Mouse (Mus musculus) kidney, embryonic 16.5 days (tissue): Measurements from ENCODE around the gene Mpp4. TPM values are rescaled to one million over a fixed set of nuclear protein-coding genes. Genes with fewer than 3 reads are reported as not detected.

ENCODE experiments used
- ATAC-seq: fragments of 200-750 bp; cut with Nextera tagmentation; 2 replicates; pipeline ENCODE4 v1.8.0; 2017; ENCODE audit warnings: moderate TSS enrichment; ENCODE audit not compliant: low FRiP score, low TSS enrichment
- H3K27ac ChIP-seq: fragments of 300-500 bp; sonication (generic); 2 replicates; pipeline ENCODE4 v1.5.1; 2014; ENCODE audit warnings: low read length
- H3K27me3 ChIP-seq: fragments of 300-500 bp; sonication (generic); 2 replicates; pipeline ENCODE4 v1.6.1; 2014; ENCODE audit warnings: low read length, control low read depth, mixed read lengths; ENCODE audit not compliant: insufficient read depth
- H3K36me3 ChIP-seq: fragments of 300-500 bp; sonication (generic); 2 replicates; pipeline ENCODE4 v1.6.1; 2014; ENCODE audit warnings: low read length, control low read depth, mixed read lengths; ENCODE audit not compliant: insufficient read depth
- H3K4me1 ChIP-seq: fragments of 300-500 bp; sonication (generic); 2 replicates; pipeline ENCODE4 v1.6.1; 2014; ENCODE audit warnings: low read length, control low read depth, mixed read lengths; ENCODE audit not compliant: insufficient read depth
- H3K4me2 ChIP-seq: fragments of 300-500 bp; sonication (generic); replicated peaks from 2 replicates; pipeline ENCODE4 v1.6.1; 2014; ENCODE audit warnings: low read depth, low read length
- H3K4me3 ChIP-seq: fragments of 300-500 bp; sonication (generic); 2 replicates; pipeline ENCODE4 v1.5.1; 2014; ENCODE audit warnings: mild to moderate bottlenecking, low read length
- H3K9ac ChIP-seq: fragments of 300-500 bp; sonication (generic); replicated peaks from 2 replicates; pipeline ENCODE4 v1.6.1; 2014; ENCODE audit warnings: low read length
- H3K9me3 ChIP-seq: fragments of 300-500 bp; sonication (generic); 2 replicates; pipeline ENCODE4 v1.6.1; 2016; ENCODE audit warnings: low read length, control low read depth
- WGBS: fragments of 180-500 bp; shearing (Covaris S2); extraction: QIAGEN DNeasy Blood & Tissue Kit; methylation state at CpG from one replicate; pipeline ENCODE4 v1.1.7; 2014; 5-methylcytosine and 5-hydroxymethylcytosine counted together
- polyA plus RNA-seq: library from polyadenylated mRNA; unstranded; fragments of >200 nt; fragmentation: Nextera tagmentation; extraction: Ambion mirVana; gene quantifications from 2 replicates; pipeline ENCODE4 v1.2.1, GENCODE M21; 2015

Gene Mpp4
- polyA plus RNA-seq, 1 experiment from 2014 or later = 0.65 TPM

GRCm38 (mm10) chr1:59159136-59159535, 4.1 kb downstream of the Mpp4 start:
- H3K4me1 ChIP-seq = no peaks in the 10 kb centered on the region
- H3K9ac ChIP-seq = no peak overlapping the region
- ATAC-seq = no peak
- H3K4me2 ChIP-seq = no peak overlapping the region
- H3K27ac ChIP-seq = no peak overlapping the region
- H3K36me3 ChIP-seq = peaks cover 11% of the 10 kb centered on the region
- no peak overlapping the region for H3K4me3 ChIP-seq
- H3K9me3 ChIP-seq = no peaks in the 10 kb centered on the region
- no peaks in the 10 kb centered on the region for H3K27me3 ChIP-seq
- WGBS = 88% methylated on average over 3 of the region's 3 CpGs

- H3K4me2 ChIP-seq = no peak overlapping the region
- WGBS = 85% methylated on average over 7 of the region's 7 CpGs
- ATAC-seq = no peak
- no peak overlapping the region for H3K27ac ChIP-seq
- H3K9ac ChIP-seq = no peak overlapping the region
- peaks cover 10% of the 10 kb centered on the region for H3K36me3 ChIP-seq
- H3K9me3 ChIP-seq = no peaks in the 10 kb centered on the region
- no peak overlapping the region for H3K4me3 ChIP-seq
- no peaks in the 10 kb centered on the region for H3K27me3 ChIP-seq
- no peaks in the 10 kb centered on the region for H3K4me1 ChIP-seq
Observed at GRCm38 (mm10) chr1:59158498-59158897, 4.7 kb downstream of the Mpp4 start.

GRCm38 (mm10) chr1:59157846-59158245, 5.3 kb downstream of the Mpp4 start:
- H3K4me1 ChIP-seq = no peaks in the 10 kb centered on the region
- ATAC-seq = no peak
- no peaks in the 10 kb centered on the region for H3K9me3 ChIP-seq
- H3K9ac ChIP-seq = no peak overlapping the region
- H3K4me2 ChIP-seq = no peak overlapping the region
- 74% methylated on average over 4 of the region's 4 CpGs for WGBS
- H3K27me3 ChIP-seq = no peaks in the 10 kb centered on the region
- no peak overlapping the region for H3K4me3 ChIP-seq
- peaks cover 3% of the 10 kb centered on the region; the same call in 1 of the 2 replicates for H3K36me3 ChIP-seq
- no peak overlapping the region for H3K27ac ChIP-seq

- ATAC-seq = no peak
- no peak overlapping the region for H3K4me2 ChIP-seq
- H3K4me1 ChIP-seq = no peaks in the 10 kb centered on the region
- no peaks in the 10 kb centered on the region for H3K27me3 ChIP-seq
- no peak overlapping the region for H3K27ac ChIP-seq
- H3K9ac ChIP-seq = no peak overlapping the region
- no peaks in the 10 kb centered on the region for H3K9me3 ChIP-seq
- 66% methylated on average over 4 of the region's 4 CpGs for WGBS
- no peaks in the 10 kb centered on the region for H3K36me3 ChIP-seq
- no peak overlapping the region for H3K4me3 ChIP-seq
Observed at GRCm38 (mm10) chr1:59152346-59152745, 10.8 kb downstream of the Mpp4 start.

GRCm38 (mm10) chr1:59150542-59150941, 12.6 kb downstream of the Mpp4 start:
- no peak overlapping the region for H3K27ac ChIP-seq
- H3K4me3 ChIP-seq = no peak overlapping the region
- no peak overlapping the region for H3K9ac ChIP-seq
- H3K4me1 ChIP-seq = no peaks in the 10 kb centered on the region
- no peaks in the 10 kb centered on the region for H3K9me3 ChIP-seq
- ATAC-seq = no peak
- 71% methylated on average over 5 of the region's 5 CpGs for WGBS
- no peak overlapping the region for H3K4me2 ChIP-seq
- no peaks in the 10 kb centered on the region for H3K36me3 ChIP-seq
- H3K27me3 ChIP-seq = no peaks in the 10 kb centered on the region

- Histone ChIP-seq H3K4me1 (no peaks in the 10 kb centered on the region), H3K4me2 (no peak overlapping the region), H3K36me3 (no peaks in the 10 kb centered on the region), H3K27ac (no peak overlapping the region), H3K4me3 (no peak overlapping the region), H3K9ac (no peak overlapping the region), H3K9me3 (peaks cover 5% of the 10 kb centered on the region; the same call in 1 of the 2 replicates), H3K27me3 (no peaks in the 10 kb centered on the region)
- 76% methylated on average over 10 of the region's 10 CpGs for WGBS
- no peak for ATAC-seq
Observed at GRCm38 (mm10) chr1:59144543-59144942, 18.6 kb downstream of the Mpp4 start.

GRCm38 (mm10) chr1:59142809-59143208, 20.4 kb downstream of the Mpp4 start:
- Histone ChIP-seq H3K4me3 (no peak overlapping the region), H3K4me2 (no peak overlapping the region), H3K27ac (no peak overlapping the region), H3K9me3 (peaks cover 5% of the 10 kb centered on the region; the same call in 1 of the 2 replicates), H3K9ac (no peak overlapping the region), H3K4me1 (no peaks in the 10 kb centered on the region), H3K36me3 (no peaks in the 10 kb centered on the region), H3K27me3 (no peaks in the 10 kb centered on the region)
- no peak for ATAC-seq

- Histone ChIP-seq H3K4me3 (no peak overlapping the region), H3K4me1 (no peaks in the 10 kb centered on the region), H3K27me3 (no peaks in the 10 kb centered on the region), H3K4me2 (no peak overlapping the region), H3K36me3 (no peaks in the 10 kb centered on the region), H3K9me3 (no peaks in the 10 kb centered on the region), H3K27ac (no peak overlapping the region), H3K9ac (no peak overlapping the region)
- no peak for ATAC-seq
- 69% methylated on average over 5 of the region's 5 CpGs for WGBS
Observed at GRCm38 (mm10) chr1:59134419-59134818, 28.8 kb downstream of the Mpp4 start.

GRCm38 (mm10) chr1:59128879-59129278, 34.3 kb downstream of the Mpp4 start:
- Histone ChIP-seq H3K4me3 (no peak overlapping the region), H3K27ac (no peak overlapping the region), H3K4me1 (no peaks in the 10 kb centered on the region), H3K36me3 (no peaks in the 10 kb centered on the region), H3K4me2 (no peak overlapping the region), H3K9me3 (no peaks in the 10 kb centered on the region), H3K27me3 (no peaks in the 10 kb centered on the region), H3K9ac (no peak overlapping the region)
- 43% methylated on average over 7 of the region's 7 CpGs for WGBS
- ATAC-seq = no peak

- no peaks in the 10 kb centered on the region for H3K9me3 ChIP-seq
- no peaks in the 10 kb centered on the region for H3K36me3 ChIP-seq
- H3K4me2 ChIP-seq = no peak overlapping the region
- no peaks in the 10 kb centered on the region for H3K27me3 ChIP-seq
- H3K9ac ChIP-seq = no peak overlapping the region
- H3K27ac ChIP-seq = no peak overlapping the region
- peaks cover 1% of the 10 kb centered on the region; the same call in 1 of the 2 replicates for H3K4me1 ChIP-seq
- WGBS = 78% methylated on average over 5 of the region's 5 CpGs
- H3K4me3 ChIP-seq = no peak overlapping the region
- ATAC-seq = no peak
Observed at GRCm38 (mm10) chr1:59125558-59125957, 37.6 kb downstream of the Mpp4 start.
